Mouse (Mus musculus): ENCODE measurements around the gene Nacc2.
A peak's percentile ranks its signal among the peaks of the same experiment; 100 is the strongest.

Nacc2 gene

DNA sequence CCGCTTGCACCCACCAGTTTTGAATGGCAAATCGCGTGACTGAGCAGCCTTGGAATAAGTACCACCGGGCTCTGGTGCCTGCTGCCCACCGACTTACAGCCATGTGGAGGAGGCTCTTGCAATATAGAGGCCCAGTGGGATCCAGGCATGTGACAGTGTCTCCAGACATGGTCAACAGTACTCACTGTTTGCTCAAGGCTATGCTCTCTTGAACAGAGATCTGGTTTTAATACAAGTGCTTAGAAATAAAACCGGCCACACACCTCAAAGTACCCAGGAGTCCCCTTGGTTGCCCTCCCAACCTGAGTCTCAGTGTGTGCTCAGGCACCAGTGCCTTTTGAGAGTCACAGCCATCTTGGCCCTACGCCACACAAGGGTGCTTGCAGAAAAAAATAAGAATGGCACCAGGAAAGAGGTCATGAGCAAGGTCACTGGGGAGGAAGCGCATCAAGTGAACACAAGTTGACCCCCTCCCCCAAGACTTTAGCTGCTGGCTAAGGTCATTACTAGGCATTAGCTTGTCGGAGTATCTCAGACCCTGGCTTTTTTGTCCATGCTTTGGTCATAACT is at the start of gene Nacc2:
Gene Nacc2 (minus strand): TSS at position 142 of the 570 bp plus-strand sequence.
- peak; percentile 49 for DNase-seq

DNA sequence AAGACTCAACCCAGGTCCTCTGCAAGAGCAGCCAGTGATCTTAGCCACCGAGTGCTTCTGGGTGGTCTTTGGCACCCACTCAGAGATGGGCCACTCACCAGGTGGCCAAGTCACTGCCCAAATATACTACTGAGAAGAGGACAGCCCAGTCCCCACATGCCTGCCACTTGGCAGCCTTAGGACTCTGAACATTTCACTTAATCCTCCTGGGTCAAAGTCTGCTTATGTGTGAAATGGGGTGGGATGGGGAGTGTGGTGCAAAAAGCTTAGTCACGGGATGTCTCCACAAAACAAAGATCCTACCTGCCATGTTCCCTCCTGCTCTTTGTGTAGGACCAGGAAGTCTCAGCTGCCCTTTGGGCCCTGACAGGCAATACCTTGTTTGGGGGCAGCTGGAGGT is 49.1 kb upstream of the Nacc2 start:
- DNase-seq, result no peak

DNA sequence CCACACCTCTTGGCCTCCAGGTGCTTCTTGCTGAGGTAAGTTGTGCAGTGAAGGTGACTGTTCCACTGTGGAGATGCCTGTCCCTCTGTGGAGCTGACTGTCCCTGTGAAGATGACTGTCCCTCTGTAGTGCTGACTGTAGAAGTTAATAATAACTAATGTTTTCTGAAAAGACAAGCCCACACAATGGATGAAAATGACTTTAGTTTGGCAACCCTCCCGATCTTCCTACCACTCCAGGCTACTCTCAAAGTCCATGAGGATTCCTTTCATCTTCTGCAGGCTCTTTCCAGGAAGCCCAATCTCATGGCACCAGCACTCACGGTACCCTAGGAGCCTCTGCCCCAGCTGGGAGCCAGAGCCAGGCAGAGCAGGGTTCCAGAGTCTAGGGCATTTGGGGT is 47.4 kb upstream of the Nacc2 start:
- no peak for DNase-seq

- DNase-seq, result no peak
Observed at GRCm38 (mm10) chr2:26168843-26169579, 46.0 kb upstream of the Nacc2 start.

GRCm38 (mm10) chr2:26166890-26167289 is 43.9 kb upstream of the Nacc2 start:
- DNase-seq, result no peak

- no peak for DNase-seq
Observed at GRCm38 (mm10) chr2:26158064-26158463, 35.0 kb upstream of the Nacc2 start.

GRCm38 (mm10) chr2:26156191-26156977 is 33.4 kb upstream of the Nacc2 start:
- DNase-seq, result no peak

GRCm38 (mm10) chr2:26155737-26156136 is 32.7 kb upstream of the Nacc2 start:
- no peak for DNase-seq

- no peak for DNase-seq
Observed at GRCm38 (mm10) chr2:26154586-26154985, 31.6 kb upstream of the Nacc2 start.

GRCm38 (mm10) chr2:26153909-26154340 is 30.9 kb upstream of the Nacc2 start:
- peak; percentile 65 for DNase-seq

DNA sequence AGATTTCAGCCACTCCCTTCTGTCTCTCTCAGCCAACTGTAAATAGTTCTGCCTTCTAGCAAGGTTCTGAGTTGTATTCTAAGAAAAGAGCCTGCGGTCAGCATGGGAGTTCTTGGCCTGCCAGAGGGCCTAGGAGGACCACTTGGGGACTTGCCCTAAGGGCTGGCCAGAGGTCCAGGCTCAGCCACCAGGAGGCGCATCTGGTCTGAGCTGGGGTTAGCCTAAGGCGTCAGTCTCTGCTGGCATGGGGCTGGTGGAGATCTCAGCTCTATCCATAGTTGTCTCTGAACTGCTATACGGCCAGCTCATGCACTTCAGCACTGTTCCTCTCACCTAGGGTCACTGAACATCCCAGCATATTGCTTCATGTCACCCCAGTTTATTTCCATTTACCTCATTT is 30.3 kb upstream of the Nacc2 start:
- DNase-seq, result no peak

GRCm38 (mm10) chr2:26147706-26148370 is 24.8 kb upstream of the Nacc2 start:
- DNase-seq, result no peak

GRCm38 (mm10) chr2:26146337-26147042 is 23.5 kb upstream of the Nacc2 start:
- DNase-seq, result peak; percentile 78

DNA sequence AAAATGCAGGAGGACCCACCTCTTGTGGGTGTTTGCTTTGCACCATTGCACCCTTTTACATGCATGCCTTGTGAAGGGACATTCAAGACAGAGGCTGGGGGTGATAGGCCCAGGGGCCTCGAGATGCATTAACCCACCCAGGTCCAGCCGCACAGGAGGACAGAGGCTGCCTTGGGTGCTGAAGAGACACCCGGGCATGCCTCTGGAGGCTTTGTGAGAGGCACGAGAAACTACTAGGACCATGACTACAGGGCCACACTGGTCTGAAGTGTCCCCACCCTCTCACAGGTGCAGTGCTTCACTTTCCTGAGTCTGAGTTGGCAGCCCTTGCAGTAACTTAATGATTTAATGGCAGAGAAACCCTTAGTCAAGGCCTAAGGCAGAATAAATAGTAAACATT is 22.1 kb upstream of the Nacc2 start:
- peak; percentile 27 for DNase-seq

- DNase-seq, result peak; percentile 25
Observed at GRCm38 (mm10) chr2:26144331-26144730, 21.3 kb upstream of the Nacc2 start.

GRCm38 (mm10) chr2:26143556-26143955 is 20.5 kb upstream of the Nacc2 start:
- peak; percentile 80 for DNase-seq

DNA sequence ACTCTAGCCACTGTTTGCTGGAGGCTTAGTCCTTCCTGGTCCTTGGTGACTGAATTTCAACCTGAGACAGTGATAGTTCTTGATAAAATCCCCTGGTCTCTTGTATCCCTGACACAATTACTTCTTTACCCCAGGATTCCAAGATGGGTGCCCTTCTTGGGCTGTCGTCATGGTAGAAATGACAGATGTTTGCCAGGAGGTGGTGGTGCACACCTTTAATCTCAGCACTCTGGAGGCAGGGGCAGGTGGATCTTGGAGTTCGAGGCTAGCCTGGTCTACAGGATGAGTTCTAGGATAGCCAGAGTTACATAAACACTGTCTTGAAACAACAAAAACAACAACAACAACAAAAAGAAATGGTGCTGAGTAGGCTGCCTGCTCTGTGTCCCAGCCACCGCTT is 20.0 kb upstream of the Nacc2 start:
- peak; percentile 16 for DNase-seq

GRCm38 (mm10) chr2:26141893-26142635 is 19.0 kb upstream of the Nacc2 start:
- peak; percentile 69 for DNase-seq

DNA sequence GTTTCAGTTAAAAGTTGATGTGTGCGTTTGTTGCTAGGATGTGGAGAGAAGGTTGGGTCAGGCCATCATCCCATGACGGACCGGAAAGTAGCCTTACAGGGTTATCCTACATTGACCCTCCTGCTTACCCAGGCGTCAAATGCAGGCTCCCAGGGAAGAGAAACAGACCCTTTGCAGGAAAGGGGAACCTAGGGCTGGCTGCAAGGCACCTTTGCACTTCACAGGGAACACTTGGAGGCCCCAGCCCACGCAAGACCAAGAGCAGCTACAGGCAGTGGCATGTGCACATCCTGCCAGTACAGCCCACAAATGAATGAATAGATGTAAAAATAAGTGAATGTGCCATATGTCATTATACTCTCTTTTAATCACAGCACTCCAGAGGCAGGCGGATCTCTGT is 17.9 kb upstream of the Nacc2 start:
- DNase-seq, result no peak

DNA sequence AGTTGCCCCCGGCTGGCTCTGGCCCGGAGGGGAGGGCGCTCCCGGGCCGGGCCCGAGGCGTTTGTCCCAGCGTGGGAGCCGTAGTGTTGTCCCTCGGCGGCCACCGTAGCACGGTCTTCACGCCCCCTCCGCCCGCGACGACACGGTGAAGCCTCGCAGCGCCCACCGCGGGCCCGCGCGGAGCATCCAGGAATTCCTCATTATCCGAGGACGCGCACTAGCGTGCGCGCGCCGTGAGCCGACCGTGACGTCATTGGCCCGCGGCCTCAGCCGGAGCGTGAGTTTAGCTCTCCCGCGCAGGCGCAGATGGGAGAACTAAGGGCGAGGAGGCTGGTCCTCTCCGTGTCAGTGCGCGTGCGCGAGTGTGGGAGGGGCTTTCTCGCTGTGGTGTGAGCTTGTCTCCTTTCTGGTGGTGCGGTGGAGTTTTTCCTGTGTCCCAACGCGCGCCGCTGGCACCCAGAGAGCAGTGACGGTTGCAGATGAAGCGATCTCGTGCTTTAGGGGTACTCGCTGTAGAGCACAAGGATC is 17.3 kb upstream of the Nacc2 start:
- peak; percentile 100 for DNase-seq

DNA sequence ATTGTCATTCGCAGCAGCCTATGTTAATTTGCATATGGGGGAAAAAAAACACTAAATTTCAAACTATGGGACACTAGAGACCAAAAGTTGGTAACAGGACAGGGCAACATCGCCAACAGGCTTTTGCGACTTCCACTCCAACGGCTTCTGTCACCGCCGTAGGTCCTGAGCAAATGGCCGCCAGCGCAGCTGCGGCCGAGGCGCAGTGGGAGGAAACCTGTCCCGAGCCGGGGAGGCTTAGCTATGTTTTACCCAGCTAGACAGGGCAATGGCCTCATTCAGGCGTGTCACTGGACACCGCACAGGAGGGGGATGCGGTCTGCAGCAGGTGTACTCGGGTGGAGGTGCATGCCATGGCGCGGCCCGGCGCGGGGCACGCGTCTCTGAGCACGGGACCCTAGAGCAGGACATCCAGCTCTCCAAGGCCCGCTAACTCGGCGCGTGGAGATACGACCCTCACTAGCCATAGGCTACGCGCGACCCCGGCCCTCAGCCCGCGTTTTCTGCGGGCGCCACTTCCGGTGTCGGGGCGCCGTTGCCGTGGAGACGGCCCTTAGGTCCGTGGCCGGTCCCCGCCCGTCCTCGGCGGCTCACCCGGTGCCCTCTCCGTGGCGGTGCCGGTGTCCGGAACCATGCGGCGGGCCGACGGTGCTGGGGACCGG is 16.7 kb upstream of the Nacc2 start:
- no peak for DNase-seq
